Mouse (Mus musculus) heart, adult 8-10 months (tissue): ENCODE results near the gene Clec3a. TPM values are rescaled to one million over a fixed set of nuclear protein-coding genes. Genes with fewer than 3 reads are reported as not detected.

Experiments used
- DNase-seq: peaks from one replicate; pipeline ENCODE4 v3.0.0; 2022; ENCODE audit warnings: low spot score
- total RNA-seq, 4 experiments: library from RNA; stranded (reverse); gene quantifications; 2 replicates each; pipeline ENCODE4 v1.2.4; 2022

Clec3a gene
- total RNA-seq, 4 experiments from 2014 or later = not detected

DNA sequence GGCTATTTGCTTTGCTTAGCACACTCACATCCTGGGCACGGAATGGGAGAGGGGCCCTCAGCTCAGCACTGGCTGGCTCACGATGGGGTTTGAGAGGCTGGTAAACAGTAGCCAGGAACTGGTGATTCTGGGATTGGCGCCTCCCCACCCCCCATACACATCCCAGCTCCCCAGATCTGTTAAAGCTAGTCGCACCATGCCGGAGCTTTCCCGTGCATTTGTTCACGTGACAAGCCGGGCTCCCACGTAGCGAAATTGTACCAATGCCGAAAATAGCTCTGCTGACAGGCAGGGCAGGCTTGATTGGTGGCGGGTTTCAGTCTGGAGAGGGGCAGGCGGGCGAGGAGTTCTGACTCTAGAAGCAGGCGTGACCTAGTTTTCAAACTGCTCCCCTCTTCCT is 38.1 kb downstream of the Clec3a start:
- DNase-seq = peak; percentile 35

DNA sequence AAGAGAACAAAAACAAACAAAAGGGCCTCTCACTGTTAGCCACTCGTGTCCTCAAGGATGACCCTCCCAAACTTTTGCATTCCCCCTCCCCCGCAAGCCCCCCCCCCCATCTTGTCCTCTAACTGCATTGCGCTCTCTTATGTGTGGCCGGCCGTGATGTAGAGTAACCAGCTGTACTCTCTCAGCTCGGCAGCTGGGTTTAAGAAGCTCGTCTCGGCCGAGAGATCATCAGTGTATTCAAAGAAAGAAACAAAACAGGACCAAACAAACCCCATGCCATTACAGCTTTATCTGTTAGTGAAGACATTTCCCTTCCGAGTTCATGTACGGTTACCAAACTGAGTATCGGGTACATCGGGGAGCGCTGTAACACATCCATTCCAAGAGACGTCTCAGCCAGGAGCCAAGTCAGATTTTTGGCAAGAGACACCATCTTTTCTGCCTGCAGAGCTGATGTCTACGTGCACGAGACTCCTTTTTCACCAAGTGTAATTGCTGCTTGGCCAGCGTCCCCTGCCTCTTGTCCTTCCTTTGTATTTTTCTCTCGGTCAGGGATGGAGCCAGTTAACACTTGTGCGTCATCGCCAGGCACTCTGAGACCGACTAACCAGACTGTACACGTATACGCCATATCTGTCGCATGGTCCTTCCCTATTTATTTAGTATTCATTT is 40.4 kb downstream of the Clec3a start:
- peak; percentile 48 for DNase-seq

DNA sequence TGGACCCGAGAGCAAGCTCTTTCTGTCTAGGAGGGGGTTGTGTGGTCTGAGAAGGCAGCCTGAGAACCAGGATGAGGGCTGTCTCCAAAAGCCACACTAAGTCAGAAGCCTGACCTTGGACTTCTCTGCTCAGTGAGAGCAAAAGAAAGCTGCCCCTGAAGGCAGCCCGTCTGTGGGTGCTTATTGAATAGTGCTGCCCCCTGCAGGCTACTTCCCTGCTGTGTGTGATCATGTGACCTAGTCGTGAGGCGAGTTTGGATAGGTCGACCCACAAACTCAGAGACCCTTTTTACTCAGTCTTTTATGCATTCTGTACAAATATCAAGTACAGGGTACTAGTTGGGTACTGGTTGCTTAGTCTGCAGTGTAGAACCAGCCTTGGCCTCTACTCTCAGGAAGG is 42.7 kb downstream of the Clec3a start:
- DNase-seq = no peak

DNA sequence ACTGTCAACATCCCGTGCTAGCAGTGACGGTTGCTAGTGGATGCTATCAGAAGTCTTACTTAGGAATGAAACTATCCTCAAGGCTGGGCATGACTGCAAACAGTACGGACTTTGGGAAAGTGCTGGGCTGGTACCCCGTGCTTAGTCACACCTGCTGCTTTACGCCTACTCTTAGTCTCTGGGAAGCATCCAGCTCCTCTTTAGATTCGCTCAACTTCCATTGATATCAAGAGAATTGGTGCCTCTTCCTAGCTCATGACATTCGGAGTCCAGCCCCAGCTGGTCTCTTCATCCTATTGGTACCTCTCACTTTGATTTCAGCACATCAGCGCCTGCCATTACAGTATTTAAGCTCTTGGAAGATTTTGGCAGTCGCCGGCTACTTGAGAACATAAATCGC is 44.7 kb downstream of the Clec3a start:
- no peak for DNase-seq

DNA sequence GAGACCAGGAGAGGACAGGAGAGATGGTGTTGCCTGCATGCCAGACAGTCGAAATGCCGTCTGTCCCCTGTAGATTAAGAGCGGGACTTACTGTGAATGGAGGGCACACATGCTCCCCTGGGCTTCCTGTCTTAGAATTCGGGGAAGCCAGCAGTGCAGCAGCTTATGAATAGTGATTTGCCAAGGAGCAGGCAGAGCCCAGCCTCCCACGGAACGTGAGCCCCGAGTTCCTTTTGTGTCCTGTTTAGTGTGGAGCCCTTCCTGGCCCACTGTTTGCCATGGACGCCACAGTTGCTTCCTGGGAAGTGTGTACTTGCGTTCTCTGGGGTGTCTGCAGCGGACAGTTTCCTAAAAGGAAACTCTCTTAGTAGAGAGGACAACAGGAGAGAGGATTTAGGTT is 45.4 kb downstream of the Clec3a start:
- DNase-seq = no peak

DNA sequence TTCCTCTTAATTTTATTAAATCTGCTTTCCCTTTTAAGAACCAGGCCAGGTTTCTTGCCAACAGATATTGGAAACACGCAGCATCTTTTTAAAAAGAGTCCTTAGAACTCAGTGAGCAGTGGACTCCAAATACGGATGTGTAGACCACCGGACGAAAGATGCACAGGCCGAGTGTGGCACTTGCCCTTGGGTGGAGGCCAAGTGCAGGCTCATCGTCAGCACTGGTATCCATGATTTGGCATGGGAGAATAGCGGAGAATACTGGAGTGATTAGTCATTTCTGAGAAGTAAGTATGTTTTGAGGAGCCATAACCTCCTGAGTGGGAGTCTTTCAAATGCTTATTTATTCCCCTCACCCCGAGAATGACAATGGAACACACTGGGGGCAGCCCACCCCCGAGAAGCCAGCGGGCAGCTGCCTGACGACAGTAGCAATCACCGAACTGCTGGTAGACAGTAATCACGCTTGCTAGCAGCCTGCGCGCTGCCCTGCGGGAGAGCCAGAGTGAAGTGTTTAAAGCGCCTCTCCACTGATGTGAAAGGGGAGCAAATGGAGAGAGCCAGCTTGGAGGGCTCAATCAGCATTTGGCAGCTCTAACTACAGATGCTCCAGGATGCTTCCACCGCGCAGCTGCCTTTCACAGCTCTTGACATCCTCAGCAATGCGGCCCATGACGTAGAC is 50.8 kb downstream of the Clec3a start:
- DNase-seq = no peak

DNA sequence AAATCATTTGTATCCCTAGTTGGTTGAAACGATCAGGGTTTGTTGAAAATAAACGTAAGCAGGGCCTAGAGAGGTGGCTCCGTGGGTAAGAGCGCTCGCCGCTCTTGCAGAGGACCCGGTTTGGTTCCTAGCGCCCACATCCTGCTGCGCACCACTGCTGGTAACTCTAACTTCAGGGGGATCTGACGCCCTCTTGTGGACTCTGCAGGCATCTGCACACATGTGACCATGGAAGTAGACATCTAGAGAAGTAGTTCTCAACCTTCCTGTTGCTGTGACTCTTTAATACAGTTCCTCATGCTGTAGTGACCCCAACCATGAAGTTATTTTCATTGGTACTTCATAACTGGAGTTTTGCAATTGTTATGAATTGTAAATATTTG is 51.3 kb downstream of the Clec3a start:
- no peak for DNase-seq

DNA sequence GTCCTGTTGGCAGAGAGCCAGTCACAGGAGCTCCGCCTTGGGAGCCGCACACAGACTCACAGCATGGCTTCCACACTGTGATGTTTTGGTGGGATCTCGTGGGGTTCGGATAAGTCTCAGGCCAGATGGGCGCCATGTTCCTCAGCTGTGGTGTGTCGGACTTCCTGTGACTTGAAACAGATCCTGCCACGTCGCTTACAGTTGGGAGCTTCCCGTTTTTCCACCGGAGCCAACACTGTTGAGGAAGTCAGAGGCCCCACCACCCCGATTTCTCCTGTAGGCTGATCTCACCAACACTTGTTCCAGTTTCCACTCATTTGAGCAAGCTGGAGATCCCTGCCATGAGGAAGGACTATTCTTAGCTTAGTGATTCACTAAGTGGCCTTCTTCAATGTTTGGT is 55.7 kb downstream of the Clec3a start:
- no peak for DNase-seq

Other genes with a start within 250 kb of the Clec3a start
- under 1 TPM in 2 of 4 experiments, not detected in 2; 0.16 to 0.50 TPM for gene Vat1l, start 212.5 kb upstream of the Clec3a start, total RNA-seq
- gene Wwox, start 21.6 kb downstream of the Clec3a start, total RNA-seq = 1 to 10 TPM; 3.8 to 6.4 (median 5.2) TPM